Mouse (Mus musculus) hematopoietic stem cell, adult 5-6 weeks (primary cell): ENCODE measurements around the gene Tbx2. TPM values are rescaled to one million over a fixed set of nuclear protein-coding genes. Genes with fewer than 3 reads are reported as not detected.

Experiments used
- ATAC-seq, 2 experiments: fragments of 125-278 bp in 1 of 2; replicated peaks in 1 of 2; 2 replicates each; pipeline ENCODE4 v1.8.0; 2016 to 2017; ENCODE audit warnings: inconsistent platforms in 2 of 2, mild to moderate bottlenecking in 2 of 2, moderate number of reproducible peaks in 2 of 2, low read depth in 1 of 2, moderate TSS enrichment in 1 of 2; ENCODE audit not compliant: low FRiP score in 2 of 2, poor library complexity in 2 of 2, severe bottlenecking in 2 of 2, insufficient read depth in 1 of 2, low TSS enrichment in 1 of 2
- total RNA-seq: library from RNA; stranded (forward); fragments of 172-1452, 232-1000 nt; gene quantifications from 2 replicates; pipeline ENCODE4 v1.2.3, GENCODE M21; 2017

Gene Tbx2
- 0.15 TPM in 1 of 2 replicates, not detected in the other for total RNA-seq

- no peak for ATAC-seq
These were observed at the start of gene Tbx2 for GRCm38 (mm10) chr11:85832231-85832924. TSS of gene Tbx2 (plus strand) at chr11:85832551.

GRCm38 (mm10) chr11:85786113-85786718, 46.1 kb upstream of the Tbx2 start:
- 0 out of 4 replicates have a peak, but pooled peaks of 1 of the 2 experiments have one; percentile 49 for ATAC-seq

DNA sequence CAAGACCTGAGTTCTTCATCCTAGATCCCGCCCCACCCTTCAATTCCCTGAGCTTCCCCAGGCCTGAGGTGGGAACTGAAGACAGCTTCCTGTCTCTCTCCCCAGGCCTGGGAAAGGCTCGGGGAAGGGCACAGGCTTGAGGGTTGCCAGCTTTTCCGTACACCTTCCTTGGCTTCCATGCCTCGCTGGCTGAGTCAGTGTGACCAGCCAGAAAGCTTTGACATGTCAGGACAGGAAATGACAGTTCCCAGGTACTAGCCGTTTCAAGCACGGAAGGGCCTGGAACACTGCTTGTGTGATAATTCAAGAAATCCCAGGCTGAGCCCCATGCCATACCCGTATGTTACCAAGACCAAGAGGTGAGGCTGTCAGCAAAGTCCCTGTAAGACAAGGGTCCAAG, 42.6 kb upstream of the Tbx2 start:
- ATAC-seq: no peak

DNA sequence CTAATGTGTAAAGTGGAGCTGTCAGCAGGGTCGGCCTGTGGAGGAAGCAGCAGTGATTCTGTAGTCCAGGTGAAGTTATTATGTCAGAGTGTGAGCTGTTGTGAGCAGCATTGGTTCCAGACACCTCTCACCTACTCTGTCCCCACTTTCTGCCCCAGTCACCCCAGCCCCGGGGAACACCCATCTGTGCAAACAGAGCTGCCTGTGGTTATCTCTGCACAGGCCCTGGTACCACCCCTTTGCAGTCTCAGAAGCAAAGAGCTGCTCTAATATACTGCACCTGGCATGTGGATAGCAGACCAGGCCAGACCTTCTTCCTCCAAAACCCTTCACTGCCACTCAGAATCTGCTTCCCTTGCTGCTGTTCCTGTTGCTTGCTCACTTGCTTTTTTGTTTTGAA, 42.1 kb upstream of the Tbx2 start:
- ATAC-seq: no peak

- no peak for ATAC-seq
These were observed 41.1 kb upstream of the Tbx2 start for GRCm38 (mm10) chr11:85791212-85791611.

GRCm38 (mm10) chr11:85792534-85793215, 39.7 kb upstream of the Tbx2 start:
- ATAC-seq: no peak

GRCm38 (mm10) chr11:85799456-85799855, 32.9 kb upstream of the Tbx2 start:
- no peak for ATAC-seq

- ATAC-seq: no peak
These were observed 32.5 kb upstream of the Tbx2 start for GRCm38 (mm10) chr11:85799856-85800255.

DNA sequence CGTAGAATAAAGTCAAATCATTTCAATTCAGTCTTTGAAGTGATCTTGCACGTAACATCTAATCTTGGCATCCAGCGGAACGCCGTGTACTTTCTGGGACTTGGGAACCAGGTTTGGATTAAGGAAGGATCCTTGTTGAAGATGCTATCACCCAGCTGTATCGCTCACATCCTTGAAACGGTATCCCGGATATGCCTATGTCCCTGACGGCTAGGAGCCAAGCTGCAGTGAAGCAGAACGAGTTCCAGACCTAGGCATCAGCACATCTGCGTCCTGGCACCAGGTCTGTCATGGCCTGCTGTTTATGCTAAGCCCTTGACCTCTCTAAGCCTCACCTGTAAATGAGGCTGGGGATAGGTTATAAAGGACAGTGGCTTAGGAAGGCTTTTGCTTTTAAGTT, 32.0 kb upstream of the Tbx2 start:
- no peak for ATAC-seq

DNA sequence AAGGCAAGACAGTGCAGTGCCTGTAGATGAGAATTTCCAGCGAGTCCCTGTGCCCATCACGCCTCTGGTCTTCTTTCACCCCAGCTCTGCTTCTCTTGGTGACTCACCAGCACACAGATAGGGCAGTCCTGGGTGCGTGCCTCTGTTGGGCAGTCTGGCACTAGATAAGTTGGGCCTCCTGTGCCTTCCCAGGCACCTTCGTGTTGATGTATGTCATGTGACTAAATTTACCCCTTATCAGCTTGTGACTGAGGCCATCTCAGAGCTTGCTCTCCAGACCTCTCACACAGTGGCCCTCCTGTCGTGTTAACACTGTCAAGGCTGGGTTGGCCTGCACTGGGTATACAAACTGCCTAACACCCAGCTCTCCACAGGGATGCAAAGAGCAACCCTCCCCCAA, 28.3 kb upstream of the Tbx2 start:
- ATAC-seq: peak in 1 of 2 experiments; percentile 42; a peak in 1 of 4 replicates

- ATAC-seq: no peak
These were observed 26.6 kb upstream of the Tbx2 start for GRCm38 (mm10) chr11:85805779-85806178.

- no peak for ATAC-seq
These were observed 25.0 kb upstream of the Tbx2 start for GRCm38 (mm10) chr11:85807353-85807752.

- ATAC-seq: no peak
These were observed 21.1 kb upstream of the Tbx2 start for GRCm38 (mm10) chr11:85811229-85811628.

GRCm38 (mm10) chr11:85811676-85812075, 20.7 kb upstream of the Tbx2 start:
- ATAC-seq: no peak

DNA sequence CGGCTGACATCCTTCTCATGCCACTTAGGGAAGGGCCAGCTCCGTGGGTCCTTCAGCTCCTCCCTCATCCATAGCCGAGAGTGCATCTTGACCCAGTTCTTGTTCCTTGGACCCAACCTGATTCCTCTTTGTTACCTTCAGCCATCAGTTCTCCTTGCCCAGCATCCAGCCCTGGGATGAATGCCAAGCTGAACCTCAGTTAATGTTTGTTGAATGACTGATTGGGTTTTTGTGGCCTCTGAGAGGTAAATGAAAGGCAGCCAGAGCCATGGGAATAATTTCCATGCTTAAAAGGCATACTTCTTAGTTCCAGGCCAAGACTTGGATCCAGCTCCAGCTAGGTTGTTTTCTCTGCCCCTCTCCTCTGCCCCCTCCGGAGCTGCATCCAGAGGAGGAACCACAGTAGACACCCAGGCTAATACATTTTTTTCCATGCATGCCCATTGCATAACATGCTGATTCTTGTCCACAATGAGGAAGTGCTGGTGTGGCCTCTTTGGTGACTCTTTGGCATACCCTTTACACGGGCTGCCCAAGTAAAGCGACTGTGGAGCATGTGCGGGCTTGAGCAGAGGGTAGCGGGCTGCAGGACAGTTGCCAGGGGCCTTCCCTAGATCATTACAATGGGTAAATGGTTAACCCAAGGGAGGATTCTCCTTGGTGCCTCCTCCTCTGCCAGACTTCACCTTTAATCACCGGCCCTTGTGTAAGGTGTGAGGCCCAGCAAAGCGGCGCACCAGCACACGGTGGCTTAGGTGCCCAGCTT, 20.0 kb upstream of the Tbx2 start:
- ATAC-seq: peak; percentile 79 to 83

DNA sequence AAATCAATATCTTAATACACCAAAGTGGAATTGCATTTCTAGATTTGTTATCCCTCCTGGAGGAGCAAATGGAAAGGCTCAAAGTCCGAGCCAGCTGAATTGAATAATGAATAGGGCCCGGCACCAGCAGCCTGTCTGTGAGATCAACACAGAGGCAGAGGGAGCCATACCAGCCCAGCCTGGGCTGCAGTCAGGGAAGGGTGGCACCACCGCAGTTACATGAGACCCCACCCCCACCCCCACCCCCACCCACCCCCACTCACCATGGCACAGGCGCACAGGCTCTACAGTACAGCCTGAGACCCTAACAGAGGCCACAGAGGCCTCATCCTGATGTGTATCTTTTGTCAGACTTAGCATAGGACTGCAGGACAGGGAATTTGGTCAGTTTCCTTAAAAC, 17.7 kb upstream of the Tbx2 start:
- ATAC-seq: no peak

DNA sequence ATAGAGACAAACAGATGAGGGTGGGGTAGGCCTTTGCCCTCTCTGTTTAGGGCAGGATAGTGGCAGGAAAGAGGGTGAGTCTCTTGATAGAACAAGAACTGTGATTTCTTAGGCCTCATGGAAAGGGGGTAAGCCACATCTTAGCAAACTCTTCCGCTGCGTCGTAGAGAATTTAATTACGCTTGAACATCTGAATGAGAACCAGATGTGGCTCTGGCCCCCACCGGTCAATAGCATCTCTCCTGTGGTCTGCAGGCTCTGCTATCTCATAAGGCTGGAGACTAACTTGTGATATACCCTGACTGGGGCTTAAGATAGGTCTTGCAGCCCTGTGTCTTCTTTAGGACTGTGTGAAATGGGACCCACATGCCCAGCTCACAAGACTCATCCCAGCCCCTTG, 15.9 kb upstream of the Tbx2 start:
- no peak for ATAC-seq

GRCm38 (mm10) chr11:85818401-85818800, 13.9 kb upstream of the Tbx2 start:
- no peak for ATAC-seq
